Mouse (Mus musculus): ENCODE results near the gene BC017158. TPM values are rescaled to one million over a fixed set of nuclear protein-coding genes. Genes with fewer than 3 reads are reported as not detected.
"Not testable (repeated sequence)": the region's sequence is repeated elsewhere in the genome, so short reads cannot be mapped to it uniquely, and the experiment has no call there.

The BC017158 gene
- polyA plus RNA-seq (2015; fragmentation: Nextera tagmentation; extraction: Ambion mirVana): 33.6 and 35.5 TPM in 2 replicates

DNA sequence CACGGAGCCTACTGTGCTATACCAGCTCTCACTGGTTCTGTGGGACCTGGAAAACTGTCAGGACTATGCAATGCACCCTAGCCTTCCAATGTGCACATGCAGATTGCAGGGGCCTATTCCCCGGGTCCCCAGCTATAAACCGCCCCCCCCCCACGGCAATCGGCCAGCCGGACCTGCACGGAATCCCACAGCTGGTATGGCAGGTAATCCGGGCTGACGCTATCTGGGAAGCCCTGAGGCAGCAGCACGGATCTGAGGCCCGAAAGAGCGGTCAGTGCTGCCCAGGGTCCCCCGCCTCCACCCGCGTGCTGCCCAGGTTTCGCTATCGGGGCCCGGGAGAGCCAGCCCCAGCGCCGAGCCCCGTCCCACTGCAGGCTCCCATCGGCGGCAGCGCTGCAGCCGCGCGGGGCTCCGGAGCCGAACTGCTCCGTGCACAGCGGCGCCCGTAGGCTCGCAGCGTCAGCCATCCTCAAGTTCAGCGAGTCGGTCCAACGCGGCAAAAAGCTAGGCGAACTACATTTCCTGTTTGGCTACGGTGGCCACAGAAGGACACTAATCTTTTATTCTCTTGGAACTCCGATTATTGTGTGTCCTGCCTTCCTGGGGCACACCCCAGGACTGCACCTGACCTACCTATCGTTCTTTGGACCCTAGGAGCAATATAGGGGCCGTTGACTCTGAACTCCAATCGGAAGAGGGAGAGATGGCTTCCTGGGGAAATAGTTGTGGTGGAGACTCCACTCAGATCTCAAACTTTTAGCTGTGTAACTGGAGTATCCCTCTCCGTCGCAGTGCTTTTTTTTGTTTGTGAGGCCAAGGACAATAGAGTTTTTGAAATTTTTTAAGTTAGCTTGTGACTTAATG lies at the start of gene BC017158:
Gene BC017158 (minus strand): TSS at position 554 of the 864 bp plus-strand sequence.
- no peaks in the 10 kb centered on the region for H3K27me3 ChIP-seq (ENCODE audit: control insufficient read depth, insufficient read depth, low read length)
- H3K9ac ChIP-seq (ENCODE audit: low read length): peak within 1 kb of the TSS; percentile 94
- no peaks in the 10 kb centered on the region for H3K9me3 ChIP-seq (replicated peaks; ENCODE audit: control insufficient read depth, low read length)
- under 1% methylated on average over 47 of the region's 47 CpGs for WGBS
- peak within 1 kb of the TSS; percentile 95 for H3K4me2 ChIP-seq (ENCODE audit: low read depth, low read length)
- ATAC-seq (ENCODE audit: insufficient read depth, low FRiP score): peak; percentile 67; the same call in 1 of the 2 replicates
- H3K36me3 ChIP-seq (ENCODE audit: control insufficient read depth, insufficient read depth, low read length): no peaks in the 10 kb centered on the region
- peak within 1 kb of the TSS; percentile 89 for H3K4me3 ChIP-seq (replicated peaks; ENCODE audit: low read length)
- H3K27ac ChIP-seq (ENCODE audit: low read length): peak within 1 kb of the TSS; percentile 92
- H3K4me1 ChIP-seq (ENCODE audit: control insufficient read depth, insufficient read depth, low read length): peaks cover 20% of the 10 kb centered on the region

DNA sequence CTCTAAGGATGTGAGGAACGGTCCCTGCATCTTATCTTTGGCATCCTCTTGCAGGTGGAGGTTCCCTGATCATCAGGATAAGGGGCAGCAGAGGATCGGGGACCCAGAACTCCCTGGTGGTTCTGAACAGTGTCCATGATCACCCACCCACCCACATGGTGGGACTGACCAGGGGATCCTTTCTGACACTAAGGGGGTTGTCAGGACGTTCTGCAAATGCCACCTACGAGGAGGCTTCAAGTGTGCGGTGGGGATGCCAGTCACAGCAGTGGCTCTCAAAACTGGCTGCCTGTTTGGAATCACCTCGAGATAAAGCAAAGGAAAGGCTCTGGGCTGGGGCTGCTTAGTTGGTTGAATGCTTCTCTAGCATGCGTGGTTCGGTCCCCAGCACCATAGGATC lies 49.0 kb upstream of the BC017158 start:
- Histone ChIP-seq H3K9me3 (replicated peaks; ENCODE audit: control insufficient read depth, low read length) (no peaks in the 10 kb centered on the region), H3K9ac (ENCODE audit: low read length) (no peak overlapping the region), H3K4me2 (ENCODE audit: low read depth, low read length) (no peak overlapping the region), H3K4me1 (ENCODE audit: control insufficient read depth, insufficient read depth, low read length) (no peaks in the 10 kb centered on the region), H3K27me3 (ENCODE audit: control insufficient read depth, insufficient read depth, low read length) (no peaks in the 10 kb centered on the region), H3K4me3 (replicated peaks; ENCODE audit: low read length) (no peak overlapping the region), H3K27ac (ENCODE audit: low read length) (no peak overlapping the region), H3K36me3 (ENCODE audit: control insufficient read depth, insufficient read depth, low read length) (no peaks in the 10 kb centered on the region)
- WGBS: 73% methylated on average over 8 of the region's 8 CpGs
- ATAC-seq (ENCODE audit: insufficient read depth, low FRiP score): no peak

DNA sequence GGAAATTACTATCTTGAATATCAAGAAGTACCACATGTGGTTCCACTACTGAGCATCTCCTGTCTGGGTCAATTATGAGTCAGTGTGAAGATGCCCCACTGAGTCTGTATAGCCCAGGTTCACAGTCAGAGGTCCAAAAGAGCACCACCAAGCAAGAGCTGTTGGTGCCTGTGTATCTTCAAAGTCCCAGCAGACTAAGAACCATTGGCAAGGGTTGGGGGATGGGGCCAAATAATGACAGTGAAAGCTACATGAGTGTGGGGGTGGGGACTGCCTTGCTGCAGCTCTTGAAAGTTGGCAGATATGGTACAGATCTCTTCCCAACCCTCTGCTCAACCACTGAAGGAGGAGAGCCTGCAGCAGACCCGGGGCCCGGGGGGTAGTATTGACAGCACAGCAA lies 48.6 kb upstream of the BC017158 start:
- H3K4me1 ChIP-seq (ENCODE audit: control insufficient read depth, insufficient read depth, low read length): no peaks in the 10 kb centered on the region
- 53% methylated on average over 2 of the region's 2 CpGs for WGBS
- H3K27ac ChIP-seq (ENCODE audit: low read length): no peak overlapping the region
- H3K4me3 ChIP-seq (replicated peaks; ENCODE audit: low read length): no peak overlapping the region
- H3K9me3 ChIP-seq (replicated peaks; ENCODE audit: control insufficient read depth, low read length): no peaks in the 10 kb centered on the region
- H3K36me3 ChIP-seq (ENCODE audit: control insufficient read depth, insufficient read depth, low read length): no peaks in the 10 kb centered on the region
- no peak overlapping the region for H3K9ac ChIP-seq (ENCODE audit: low read length)
- no peaks in the 10 kb centered on the region for H3K27me3 ChIP-seq (ENCODE audit: control insufficient read depth, insufficient read depth, low read length)
- no peak for ATAC-seq (ENCODE audit: insufficient read depth, low FRiP score)
- no peak overlapping the region for H3K4me2 ChIP-seq (ENCODE audit: low read depth, low read length)

DNA sequence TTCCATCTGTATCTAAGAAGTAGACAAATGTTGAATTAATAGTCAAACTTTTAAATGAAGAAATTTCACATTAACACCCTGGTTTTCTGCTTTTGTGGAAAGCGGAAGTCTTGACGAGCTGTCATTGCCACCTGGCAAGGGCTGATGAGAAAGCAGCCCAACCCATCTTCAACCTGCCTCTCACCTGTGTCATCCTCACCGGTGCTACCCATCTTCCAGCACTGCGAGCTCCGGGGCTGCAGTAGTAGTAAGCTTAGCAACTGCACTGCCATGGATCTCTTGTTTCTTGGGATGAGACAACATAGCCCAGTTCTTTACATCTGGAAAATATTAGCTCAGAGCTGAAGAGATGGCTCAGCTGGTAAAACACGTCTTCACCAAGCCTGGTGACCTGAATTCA lies 47.7 kb upstream of the BC017158 start:
- no peak overlapping the region for H3K4me2 ChIP-seq (ENCODE audit: low read depth, low read length)
- no peak overlapping the region for H3K9ac ChIP-seq (ENCODE audit: low read length)
- no peak for ATAC-seq (ENCODE audit: insufficient read depth, low FRiP score)
- H3K4me1 ChIP-seq (ENCODE audit: control insufficient read depth, insufficient read depth, low read length): no peaks in the 10 kb centered on the region
- H3K27ac ChIP-seq (ENCODE audit: low read length): no peak overlapping the region
- H3K27me3 ChIP-seq (ENCODE audit: control insufficient read depth, insufficient read depth, low read length): no peaks in the 10 kb centered on the region
- H3K9me3 ChIP-seq (replicated peaks; ENCODE audit: control insufficient read depth, low read length): no peaks in the 10 kb centered on the region
- no peaks in the 10 kb centered on the region for H3K36me3 ChIP-seq (ENCODE audit: control insufficient read depth, insufficient read depth, low read length)
- 76% methylated on average over 6 of the region's 6 CpGs for WGBS
- no peak overlapping the region for H3K4me3 ChIP-seq (replicated peaks; ENCODE audit: low read length)

DNA sequence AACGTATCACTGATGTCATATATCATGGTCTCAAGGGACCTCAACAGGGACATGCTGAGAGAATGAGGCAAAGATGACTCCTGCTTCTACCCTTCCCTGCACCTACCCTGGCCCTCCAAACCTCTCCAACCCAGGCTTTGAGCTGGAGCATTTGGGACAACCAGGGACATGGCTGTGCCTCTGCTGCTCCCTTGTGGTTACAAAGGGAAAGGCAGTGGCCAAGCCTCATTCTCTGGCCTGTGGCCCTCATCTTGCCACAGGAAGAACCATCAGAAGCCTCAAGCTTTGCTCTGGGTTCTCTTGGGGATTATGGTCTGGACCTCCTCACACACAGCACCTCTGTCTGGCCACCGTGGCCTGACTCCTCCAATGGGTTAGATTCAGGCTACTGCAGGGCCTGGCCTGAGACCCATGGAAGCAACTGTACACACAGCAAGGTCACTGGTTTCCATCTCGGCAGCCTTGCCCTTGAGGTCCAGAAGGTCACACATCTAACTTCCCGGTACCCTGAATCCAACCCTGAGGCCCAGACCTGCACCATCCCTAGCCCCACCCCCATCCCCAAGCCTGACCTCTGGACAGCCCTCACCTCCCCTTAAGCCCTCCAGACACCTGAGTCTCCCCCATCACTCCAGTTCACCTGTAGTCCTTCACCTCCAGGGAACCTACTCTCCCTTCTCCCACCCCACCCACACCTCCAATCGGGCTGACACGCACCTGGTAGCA lies 47.1 kb upstream of the BC017158 start:
- Histone ChIP-seq H3K4me2 (ENCODE audit: low read depth, low read length) (no peak overlapping the region), H3K4me3 (replicated peaks; ENCODE audit: low read length) (no peak overlapping the region), H3K9me3 (replicated peaks; ENCODE audit: control insufficient read depth, low read length) (no peaks in the 10 kb centered on the region), H3K27me3 (ENCODE audit: control insufficient read depth, insufficient read depth, low read length) (no peaks in the 10 kb centered on the region), H3K4me1 (ENCODE audit: control insufficient read depth, insufficient read depth, low read length) (no peaks in the 10 kb centered on the region), H3K9ac (ENCODE audit: low read length) (no peak overlapping the region), H3K27ac (ENCODE audit: low read length) (no peak overlapping the region), H3K36me3 (ENCODE audit: control insufficient read depth, insufficient read depth, low read length) (no peaks in the 10 kb centered on the region)
- ATAC-seq (ENCODE audit: insufficient read depth, low FRiP score): peak; percentile 54
- 66% methylated on average over 6 of the region's 6 CpGs for WGBS

DNA sequence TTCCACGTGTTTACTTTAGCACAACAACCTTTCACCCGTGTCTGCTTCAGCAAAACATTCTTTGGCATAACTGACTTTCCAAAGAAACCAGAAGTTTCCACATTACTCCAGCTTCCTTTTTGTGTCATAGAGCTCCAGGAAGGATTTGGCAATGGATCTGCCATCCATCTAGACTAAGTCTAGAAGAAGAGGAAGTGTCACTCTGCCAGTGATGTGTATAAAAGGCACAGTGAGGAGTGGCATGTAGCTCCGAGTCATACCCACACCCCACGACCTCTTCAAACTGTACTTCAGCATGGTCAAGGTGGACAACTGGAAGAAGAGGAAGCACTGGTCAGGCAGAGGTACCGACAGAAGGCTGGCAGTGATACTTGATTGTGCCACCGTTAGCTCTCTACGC lies 46.5 kb upstream of the BC017158 start:
- no peak overlapping the region for H3K4me2 ChIP-seq (ENCODE audit: low read depth, low read length)
- no peaks in the 10 kb centered on the region for H3K4me1 ChIP-seq (ENCODE audit: control insufficient read depth, insufficient read depth, low read length)
- no peak overlapping the region for H3K27ac ChIP-seq (ENCODE audit: low read length)
- H3K9ac ChIP-seq (ENCODE audit: low read length): no peak overlapping the region
- H3K9me3 ChIP-seq (replicated peaks; ENCODE audit: control insufficient read depth, low read length): no peaks in the 10 kb centered on the region
- H3K36me3 ChIP-seq (ENCODE audit: control insufficient read depth, insufficient read depth, low read length): no peaks in the 10 kb centered on the region
- ATAC-seq (ENCODE audit: insufficient read depth, low FRiP score): no peak
- 74% methylated on average over 7 of the region's 7 CpGs for WGBS
- H3K27me3 ChIP-seq (ENCODE audit: control insufficient read depth, insufficient read depth, low read length): no peaks in the 10 kb centered on the region
- no peak overlapping the region for H3K4me3 ChIP-seq (replicated peaks; ENCODE audit: low read length)

DNA sequence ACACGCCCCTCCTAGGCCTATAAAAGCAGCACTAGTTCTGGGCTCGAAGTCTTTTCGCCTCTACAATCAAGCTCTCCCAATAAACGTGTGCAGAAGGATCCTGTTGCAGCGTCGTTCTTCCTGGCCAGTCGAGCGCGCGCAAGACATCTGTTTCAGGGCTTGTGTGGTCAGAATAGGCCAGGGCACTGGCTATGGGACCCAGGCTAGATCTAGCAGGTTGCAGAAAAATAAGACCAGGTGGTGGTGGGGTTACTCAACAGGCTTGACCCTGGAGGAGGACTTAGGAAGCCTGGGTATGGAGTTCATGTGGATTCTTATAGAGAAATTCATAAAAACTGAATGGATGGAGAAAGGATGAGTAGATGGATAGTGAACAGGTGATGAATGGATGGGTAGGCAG lies 44.7 kb upstream of the BC017158 start:
- not testable (repeated sequence) for H3K4me3 ChIP-seq (replicated peaks; ENCODE audit: low read length); H3K9me3 ChIP-seq (replicated peaks; ENCODE audit: control insufficient read depth, low read length); H3K4me2 ChIP-seq (ENCODE audit: low read depth, low read length); H3K9ac ChIP-seq (ENCODE audit: low read length); H3K27me3 ChIP-seq (ENCODE audit: control insufficient read depth, insufficient read depth, low read length); ATAC-seq (ENCODE audit: insufficient read depth, low FRiP score); H3K4me1 ChIP-seq (ENCODE audit: control insufficient read depth, insufficient read depth, low read length); H3K27ac ChIP-seq (ENCODE audit: low read length); H3K36me3 ChIP-seq (ENCODE audit: control insufficient read depth, insufficient read depth, low read length)
- 85% methylated on average over 7 of the region's 10 CpGs for WGBS

DNA sequence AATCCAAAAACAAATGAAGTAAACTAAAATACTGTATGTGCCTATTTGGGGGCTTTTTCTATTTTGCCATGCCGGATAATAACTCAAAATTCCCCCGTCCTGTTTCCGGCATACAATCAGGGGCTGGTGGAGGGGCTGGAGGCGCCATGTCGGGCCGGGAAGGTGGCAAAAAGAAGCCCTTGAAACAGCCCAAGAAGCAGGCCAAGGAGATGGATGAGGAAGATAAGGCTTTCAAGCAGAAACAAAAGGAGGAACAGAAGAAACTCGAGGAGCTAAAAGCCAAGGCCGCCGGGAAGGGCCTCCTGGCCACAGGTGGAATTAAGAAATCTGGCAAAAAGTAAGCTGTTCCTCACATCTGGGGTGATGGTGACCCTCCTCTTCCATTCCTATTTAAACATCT lies 42.4 kb upstream of the BC017158 start:
- H3K4me1 ChIP-seq (ENCODE audit: control insufficient read depth, insufficient read depth, low read length); H3K9ac ChIP-seq (ENCODE audit: low read length); H3K4me3 ChIP-seq (replicated peaks; ENCODE audit: low read length); H3K36me3 ChIP-seq (ENCODE audit: control insufficient read depth, insufficient read depth, low read length); ATAC-seq (ENCODE audit: insufficient read depth, low FRiP score); H3K27ac ChIP-seq (ENCODE audit: low read length); H3K9me3 ChIP-seq (replicated peaks; ENCODE audit: control insufficient read depth, low read length); H3K27me3 ChIP-seq (ENCODE audit: control insufficient read depth, insufficient read depth, low read length); H3K4me2 ChIP-seq (ENCODE audit: low read depth, low read length): not testable (repeated sequence)
- 68% methylated on average over 9 of the region's 9 CpGs for WGBS

DNA sequence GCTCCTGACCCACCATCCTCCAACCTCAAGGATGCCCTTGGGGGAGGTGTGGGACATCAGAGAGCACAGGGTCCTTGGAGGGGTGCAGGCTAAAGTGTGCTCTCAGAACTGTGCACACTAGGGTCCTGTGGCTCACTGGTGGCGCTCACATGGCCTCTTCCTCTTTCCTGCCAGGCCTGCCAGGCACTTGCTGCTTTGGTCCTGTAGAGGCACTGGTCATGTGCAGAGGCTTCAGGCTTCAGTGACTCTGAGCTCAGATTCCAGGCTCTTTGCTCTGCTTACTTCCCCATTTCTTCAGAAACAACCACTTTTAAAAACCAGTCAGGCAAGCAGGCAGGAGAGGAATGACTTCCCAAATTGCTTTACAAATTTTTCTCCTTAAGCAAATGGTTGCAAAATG lies 34.9 kb upstream of the BC017158 start:
- Histone ChIP-seq H3K4me3 (replicated peaks; ENCODE audit: low read length) (no peak overlapping the region), H3K9me3 (replicated peaks; ENCODE audit: control insufficient read depth, low read length) (no peaks in the 10 kb centered on the region), H3K4me2 (ENCODE audit: low read depth, low read length) (no peak overlapping the region), H3K9ac (ENCODE audit: low read length) (no peak overlapping the region), H3K4me1 (ENCODE audit: control insufficient read depth, insufficient read depth, low read length) (no peaks in the 10 kb centered on the region), H3K27ac (ENCODE audit: low read length) (no peak overlapping the region), H3K36me3 (ENCODE audit: control insufficient read depth, insufficient read depth, low read length) (no peaks in the 10 kb centered on the region), H3K27me3 (ENCODE audit: control insufficient read depth, insufficient read depth, low read length) (no peaks in the 10 kb centered on the region)
- WGBS: 94% methylated on average over 1 of the region's 1 CpGs
- ATAC-seq (ENCODE audit: insufficient read depth, low FRiP score): no peak

Measured in stomach, embryonic 16.5 days (tissue).